Mouse (Mus musculus) forebrain, postnatal 0 days (tissue): ENCODE data around the gene Gria3. TPM values are rescaled to one million over a fixed set of nuclear protein-coding genes. Genes with fewer than 3 reads are reported as not detected.
A peak's percentile ranks its signal among the peaks of the same experiment; 100 is the strongest.

Experiments used
- ATAC-seq: fragments of 200-750 bp; cut with Nextera tagmentation; 2 replicates; pipeline ENCODE4 v1.8.0; 2017; ENCODE audit warnings: mild to moderate bottlenecking, moderate library complexity
- DNase-seq: peaks from one replicate; pipeline ENCODE4 v3.0.0-alpha.2; 2015
- H3K27ac ChIP-seq: fragments of 300-500 bp; sonication (generic); 2 replicates; pipeline ENCODE4 v1.5.1; 2014; ENCODE audit warnings: low read depth, mild to moderate bottlenecking, antibody characterized with exemption, low read length, moderate library complexity, mixed read lengths
- H3K27me3 ChIP-seq: fragments of 300-500 bp; sonication (generic); 2 replicates; pipeline ENCODE4 v1.6.1; 2014; ENCODE audit warnings: mild to moderate bottlenecking, low read length, mixed read lengths; ENCODE audit not compliant: insufficient read depth
- H3K36me3 ChIP-seq: fragments of 300-500 bp; sonication (generic); 2 replicates; pipeline ENCODE4 v1.6.1; 2014; ENCODE audit warnings: mild to moderate bottlenecking, moderate library complexity; ENCODE audit not compliant: insufficient read depth
- H3K4me1 ChIP-seq: fragments of 300-500 bp; sonication (generic); 2 replicates; pipeline ENCODE4 v1.6.1; 2014; ENCODE audit warnings: antibody characterized with exemption; ENCODE audit not compliant: insufficient read depth
- H3K4me2 ChIP-seq: fragments of 300-500 bp; sonication (generic); 2 replicates; pipeline ENCODE4 v1.6.1; 2014; ENCODE audit warnings: low read depth, mild to moderate bottlenecking, moderate library complexity
- H3K4me3 ChIP-seq: fragments of 300-500 bp; sonication (generic); 2 replicates; pipeline ENCODE4 v1.5.1; 2014; ENCODE audit warnings: low read depth, low read length, mixed read lengths
- H3K9ac ChIP-seq: fragments of 300-500 bp; sonication (generic); 2 replicates; pipeline ENCODE4 v1.6.1; 2014; ENCODE audit warnings: mild to moderate bottlenecking
- H3K9me3 ChIP-seq: fragments of 300-500 bp; sonication (generic); 2 replicates; pipeline ENCODE4 v1.6.1; 2016; ENCODE audit warnings: low read length
- CTCF ChIP-seq: sonication (generic); IDR thresholded peaks from 2 replicates; pipeline ENCODE4 v1.5.1; 2016; ENCODE audit warnings: antibody characterized with exemption, control low read depth, low read depth
- WGBS: fragments of 180-500 bp; shearing (Covaris S2); extraction: QIAGEN DNeasy Blood & Tissue Kit; methylation state at CpG from one replicate; pipeline ENCODE4 v1.1.7; 2014; 5-methylcytosine and 5-hydroxymethylcytosine counted together
- polyA plus RNA-seq: library from polyadenylated mRNA; unstranded; fragments of >200 nt; fragmentation: Nextera tagmentation; extraction: Ambion mirVana; gene quantifications from 2 replicates; pipeline ENCODE4 v1.2.1, GENCODE M21; 2015
- total RNA-seq: library from RNA; depleted of rRNA; stranded (reverse); fragments of >200 nt; gene quantifications from 2 replicates; pipeline ENCODE4 v1.2.3, GENCODE M21; 2014; rRNA removed

Gene Gria3
- total RNA-seq: 25.2 and 29.2 TPM in 2 replicates
- 9.4 and 19.0 TPM in 2 replicates for polyA plus RNA-seq

DNA sequence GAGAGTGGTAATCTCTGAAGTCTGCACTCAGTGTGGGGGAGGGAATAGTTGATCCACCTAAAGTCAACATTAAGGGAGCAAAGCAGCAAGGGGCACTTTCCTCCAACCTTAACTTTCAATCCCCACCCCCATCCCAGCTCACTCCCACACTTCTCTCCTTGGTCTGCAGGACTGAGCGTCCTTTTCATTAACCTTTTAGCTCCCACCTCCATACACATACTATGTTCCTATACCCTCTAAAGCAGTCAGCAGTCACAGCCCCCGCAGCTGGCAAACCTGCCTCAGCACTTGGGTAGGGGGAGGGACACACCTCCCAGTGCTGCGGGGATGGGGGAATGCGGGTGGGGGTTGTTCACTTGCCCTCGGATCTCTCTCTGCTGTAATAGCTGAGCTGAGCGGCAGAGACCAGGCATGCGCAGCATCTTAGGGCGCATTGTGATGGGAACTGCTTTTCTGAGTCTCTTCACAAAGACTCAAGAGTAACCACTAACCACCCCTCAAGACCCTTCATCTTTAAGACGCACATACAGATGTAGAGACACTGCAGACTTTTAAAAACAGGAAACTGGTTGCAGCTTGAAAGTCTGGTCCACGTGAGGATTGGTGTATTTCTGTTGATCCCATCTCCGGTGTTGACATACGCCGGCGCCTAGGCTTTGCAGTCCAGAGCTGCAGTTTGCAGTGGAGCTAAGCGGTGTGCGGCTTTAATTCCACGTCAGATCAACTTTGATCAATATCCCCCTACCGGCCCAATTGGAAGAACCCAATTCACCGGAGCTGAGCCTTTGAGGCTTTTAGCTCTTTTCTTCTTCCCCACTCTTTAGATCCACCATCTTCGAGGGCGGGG lies at the start of gene Gria3:
Gria3 (plus strand) TSS at position 797 of the 847 bp plus-strand sequence.
- H3K4me2 ChIP-seq: peak within 1 kb of the TSS; percentile 58
- WGBS: 22% methylated on average over 21 of the region's 21 CpGs
- no peak for TF ChIP-seq CTCF
- ATAC-seq: peak; percentile 83
- H3K27me3 ChIP-seq: no peaks in the 10 kb centered on the region
- H3K36me3 ChIP-seq: no peaks in the 10 kb centered on the region
- peak within 1 kb of the TSS; percentile 44 for H3K4me3 ChIP-seq
- peak; percentile 61 for DNase-seq
- H3K4me1 ChIP-seq: no peaks in the 10 kb centered on the region
- no peaks in the 10 kb centered on the region for H3K9me3 ChIP-seq
- peak within 1 kb of the TSS; percentile 35; the same call in 1 of the 2 replicates for H3K27ac ChIP-seq
- H3K9ac ChIP-seq: peak within 1 kb of the TSS; percentile 53

- DNase-seq (peak; percentile 8), ATAC-seq (peak; percentile 12; the same call in 1 of the 2 replicates)
- Histone ChIP-seq H3K27me3 (no peaks in the 10 kb centered on the region), H3K4me3 (no peak overlapping the region), H3K4me1 (no peaks in the 10 kb centered on the region), H3K36me3 (no peaks in the 10 kb centered on the region), H3K27ac (no peak overlapping the region), H3K4me2 (no peak overlapping the region), H3K9me3 (no peaks in the 10 kb centered on the region), H3K9ac (no peak overlapping the region)
- WGBS: 39% methylated on average over 7 of the region's 7 CpGs
- no peak for TF ChIP-seq CTCF
Measured at GRCm38 (mm10) chrX:41387086-41387485, 13.6 kb upstream of the Gria3 start.

DNA sequence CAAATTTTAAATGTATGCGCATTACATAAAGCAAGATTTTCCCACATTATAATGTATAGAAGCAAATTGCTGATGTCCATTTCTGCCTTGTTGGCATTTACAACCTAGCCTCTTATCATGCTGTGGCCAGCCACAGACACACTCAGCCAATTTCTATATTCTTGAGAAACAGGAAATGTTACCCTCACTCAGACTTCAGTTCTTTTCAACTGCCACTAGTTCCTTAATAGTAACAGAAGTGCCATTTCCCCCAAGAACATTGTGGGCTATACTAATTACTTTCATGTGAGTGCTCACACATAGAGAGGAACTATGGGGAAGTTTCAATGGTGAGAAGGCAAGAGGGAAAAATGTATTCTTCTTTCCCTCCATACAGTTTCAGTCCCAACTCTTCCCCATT lies 11.6 kb upstream of the Gria3 start:
- H3K36me3 ChIP-seq: no peaks in the 10 kb centered on the region
- H3K27ac ChIP-seq: no peak overlapping the region
- DNase-seq (no peak), ATAC-seq (no peak)
- H3K27me3 ChIP-seq: no peaks in the 10 kb centered on the region
- no peak overlapping the region for H3K9ac ChIP-seq
- 98% methylated on average over 1 of the region's 1 CpGs for WGBS
- no peak for TF ChIP-seq CTCF
- H3K4me3 ChIP-seq: no peak overlapping the region
- no peaks in the 10 kb centered on the region for H3K4me1 ChIP-seq
- no peak overlapping the region for H3K4me2 ChIP-seq
- H3K9me3 ChIP-seq: no peaks in the 10 kb centered on the region

- Histone ChIP-seq H3K9me3 (no peaks in the 10 kb centered on the region), H3K36me3 (no peaks in the 10 kb centered on the region), H3K4me2 (no peak overlapping the region), H3K4me3 (no peak overlapping the region), H3K27me3 (no peaks in the 10 kb centered on the region), H3K27ac (no peak overlapping the region), H3K9ac (no peak overlapping the region), H3K4me1 (no peaks in the 10 kb centered on the region)
- no peak for DNase-seq
- TF ChIP-seq CTCF: no peak
- ATAC-seq: no peak
Measured at GRCm38 (mm10) chrX:41398482-41398881, 2.2 kb upstream of the Gria3 start.

GRCm38 (mm10) chrX:41401186-41401585 lies 532 bp downstream of the Gria3 start:
- Histone ChIP-seq H3K27ac (no peak overlapping the region; the same call in 1 of the 2 replicates), H3K36me3 (no peaks in the 10 kb centered on the region), H3K27me3 (no peaks in the 10 kb centered on the region), H3K4me3 (peak overlapping the region; percentile 44), H3K4me1 (no peaks in the 10 kb centered on the region), H3K9me3 (no peaks in the 10 kb centered on the region), H3K9ac (peak overlapping the region; percentile 53), H3K4me2 (peak overlapping the region; percentile 58)
- ATAC-seq (peak; percentile 54; the same call in 1 of the 2 replicates), DNase-seq (peak; percentile 33)
- no peak for TF ChIP-seq CTCF
- 25% methylated on average over 17 of the region's 17 CpGs for WGBS

DNA sequence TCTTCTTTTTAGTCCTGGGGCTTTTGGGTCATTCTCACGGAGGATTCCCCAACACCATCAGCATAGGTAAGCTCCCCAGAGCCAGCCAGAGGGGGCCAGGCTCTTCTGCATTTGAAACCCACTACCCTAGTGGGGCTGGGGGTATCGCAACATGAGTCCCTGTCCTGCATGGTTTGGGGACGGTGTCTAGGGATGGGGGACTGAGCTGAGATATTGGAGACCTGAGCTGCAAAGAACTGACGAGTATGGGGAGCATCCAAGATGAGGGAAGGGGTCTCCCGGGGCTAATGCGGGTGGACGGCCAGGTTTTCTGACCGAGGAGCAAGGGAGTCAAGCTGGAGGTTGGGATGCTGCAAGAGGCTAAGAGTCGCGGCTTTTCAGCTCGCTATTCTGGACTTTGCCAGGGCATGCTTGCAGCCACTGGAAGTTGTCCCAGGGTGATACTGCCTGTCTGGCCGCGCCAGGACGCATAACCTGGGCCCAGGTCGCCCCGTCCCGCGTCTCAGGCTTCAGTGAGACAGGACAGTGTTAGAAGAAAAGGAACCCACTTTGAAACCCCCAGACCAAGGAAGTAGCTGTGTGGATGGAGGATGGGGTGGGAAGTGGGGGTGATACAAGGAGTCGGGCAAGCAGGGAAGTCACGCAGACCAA lies 1.1 kb downstream of the Gria3 start:
- peak overlapping the region; percentile 35; the same call in 1 of the 2 replicates for H3K27ac ChIP-seq
- no peaks in the 10 kb centered on the region for H3K36me3 ChIP-seq
- peak overlapping the region; percentile 58 for H3K4me2 ChIP-seq
- H3K4me1 ChIP-seq: no peaks in the 10 kb centered on the region
- peak; percentile 10 for DNase-seq
- H3K4me3 ChIP-seq: peak overlapping the region; percentile 44
- no peaks in the 10 kb centered on the region for H3K9me3 ChIP-seq
- 22% methylated on average over 20 of the region's 20 CpGs for WGBS
- no peak for TF ChIP-seq CTCF
- ATAC-seq: peak; percentile 23; the same call in 1 of the 2 replicates
- peak overlapping the region; percentile 53 for H3K9ac ChIP-seq
- no peaks in the 10 kb centered on the region for H3K27me3 ChIP-seq

- no peak for TF ChIP-seq CTCF
- WGBS: 23% methylated on average over 6 of the region's 6 CpGs
- H3K27ac ChIP-seq: no peak overlapping the region
- H3K36me3 ChIP-seq: no peaks in the 10 kb centered on the region
- ATAC-seq (no peak), DNase-seq (no peak)
- no peaks in the 10 kb centered on the region for H3K9me3 ChIP-seq
- H3K4me1 ChIP-seq: no peaks in the 10 kb centered on the region
- no peaks in the 10 kb centered on the region for H3K27me3 ChIP-seq
- peak overlapping the region; percentile 44 for H3K4me3 ChIP-seq
- H3K9ac ChIP-seq: peak overlapping the region; percentile 53; the same call in 1 of the 2 replicates
- peak overlapping the region; percentile 58 for H3K4me2 ChIP-seq
Measured at GRCm38 (mm10) chrX:41402656-41403055, 2.0 kb downstream of the Gria3 start.
